Mouse (Mus musculus) frontal cortex, postnatal 10 days (tissue): ENCODE measurements at regions not wholly inside any gene's neighbourhood (a gene's known extent, or its start where the extent isn't known, plus 50 kb on each side); places are given as distances from the start of the nearest gene placed in this dataset.

Experiments used
- DNase-seq, 2 experiments: peaks; one replicate each; pipeline ENCODE4 v3.0.0; 2022; ENCODE audit warnings: low spot score in 2 of 2, mixed read lengths in 1 of 2

DNA sequence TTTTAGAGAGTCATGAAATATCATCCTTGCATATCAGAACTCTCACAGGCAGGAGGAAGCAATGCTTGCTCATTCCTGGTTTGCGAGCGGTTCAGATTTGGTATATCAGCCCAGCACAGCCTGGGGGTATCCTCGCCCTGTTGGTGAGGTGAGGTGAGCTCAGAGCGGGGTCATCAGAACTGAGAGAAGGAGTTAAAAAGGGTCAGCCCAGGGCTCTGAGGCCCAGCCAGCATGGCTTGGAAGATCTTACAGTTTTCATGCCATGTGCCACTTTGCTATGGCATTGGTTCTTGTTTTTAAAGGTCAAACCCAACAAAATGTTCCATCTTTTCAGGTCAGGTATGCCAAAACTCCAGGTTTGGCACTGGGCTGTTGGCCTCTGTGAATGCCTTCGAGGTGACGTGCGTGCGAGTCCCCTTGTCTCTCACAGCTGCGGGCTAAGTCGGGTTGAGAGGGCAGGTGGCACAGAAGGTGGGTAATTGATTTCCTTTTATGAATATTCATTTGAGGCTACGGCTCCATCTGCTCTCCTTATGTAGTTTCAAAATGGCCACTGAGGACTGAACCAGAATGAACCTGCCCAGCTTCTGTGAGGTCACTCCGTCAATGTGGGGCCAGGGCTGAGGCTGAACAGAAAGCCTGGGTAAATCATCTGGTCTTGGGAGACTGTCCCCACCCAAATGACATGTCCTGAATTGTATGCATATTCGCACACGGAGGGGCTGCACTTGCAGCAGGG, 86.3 kb downstream of the Hhipl2 start:
- DNase-seq: no peak

DNA sequence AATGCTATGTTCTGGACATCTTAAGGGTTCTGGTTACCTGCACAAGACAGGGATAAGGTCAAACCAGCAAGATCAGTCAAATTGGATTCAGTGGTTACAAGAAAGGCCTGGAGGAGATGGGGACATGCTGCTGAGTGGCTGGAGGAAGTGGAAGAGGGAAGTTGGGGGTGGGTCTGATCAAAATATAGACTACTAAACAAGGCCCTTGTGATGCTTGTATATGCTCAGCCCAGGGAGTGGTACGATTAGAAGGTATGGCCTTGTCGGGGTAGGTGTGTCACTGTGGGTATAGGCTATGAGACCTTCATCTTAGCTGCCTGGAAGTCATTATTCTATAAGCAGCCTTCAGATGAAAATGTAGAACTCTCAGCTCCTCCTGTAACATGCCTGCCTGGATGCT, 89.9 kb downstream of the Hhipl2 start:
- no peak for DNase-seq

- no peak for DNase-seq
Measured at GRCm38 (mm10) chr1:183510759-183511158, 92.7 kb downstream of the Hhipl2 start.

DNA sequence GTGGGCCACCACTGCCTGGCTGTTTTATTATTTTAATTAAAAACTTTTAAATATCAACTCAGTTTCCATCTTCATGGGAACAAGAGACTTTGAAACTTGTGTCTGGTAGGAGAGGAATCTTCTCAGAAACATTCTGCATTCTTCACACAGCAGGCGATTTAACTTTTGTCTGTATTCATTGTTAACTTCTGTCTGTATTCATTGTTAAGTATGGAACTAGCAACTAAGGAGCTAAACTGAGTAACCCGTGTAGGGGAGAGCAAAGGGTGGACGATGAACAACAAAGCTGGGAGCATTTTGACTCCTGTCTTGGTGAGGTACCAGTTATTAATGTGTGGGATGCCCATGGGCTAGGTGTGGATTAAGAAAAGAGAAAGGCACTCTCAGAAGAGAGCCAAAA, 95.9 kb downstream of the Hhipl2 start:
- no peak for DNase-seq

- no peak for DNase-seq
Measured at GRCm38 (mm10) chr1:183514281-183514983, 96.4 kb downstream of the Hhipl2 start.

GRCm38 (mm10) chr1:183514984-183515287, 96.9 kb downstream of the Hhipl2 start:
- no peak for DNase-seq

- no peak for DNase-seq
Measured at GRCm38 (mm10) chr1:183516167-183516566, 98.2 kb downstream of the Hhipl2 start.

DNA sequence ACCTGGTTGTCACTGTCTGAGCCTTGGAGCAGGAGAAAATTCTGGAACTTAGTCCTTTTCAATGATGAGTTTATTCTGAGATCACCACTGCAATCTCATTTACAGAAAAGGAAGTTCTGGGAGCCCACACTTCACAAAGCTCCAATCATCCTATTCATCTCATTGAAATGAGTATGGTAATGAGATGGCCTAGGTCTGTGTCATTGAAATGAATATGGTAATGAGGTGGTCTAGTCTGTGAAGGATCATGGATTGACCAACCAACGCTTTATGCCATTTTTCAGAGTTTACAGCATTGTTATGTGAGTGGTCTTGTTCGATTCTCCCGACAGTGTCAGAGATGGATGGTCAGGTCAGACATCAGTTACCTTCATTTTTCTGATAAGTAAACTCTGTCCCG, 99.2 kb downstream of the Hhipl2 start:
- DNase-seq: no peak

- no peak for DNase-seq
Measured at GRCm38 (mm10) chr1:183521569-183521968, 103.6 kb downstream of the Hhipl2 start.

DNA sequence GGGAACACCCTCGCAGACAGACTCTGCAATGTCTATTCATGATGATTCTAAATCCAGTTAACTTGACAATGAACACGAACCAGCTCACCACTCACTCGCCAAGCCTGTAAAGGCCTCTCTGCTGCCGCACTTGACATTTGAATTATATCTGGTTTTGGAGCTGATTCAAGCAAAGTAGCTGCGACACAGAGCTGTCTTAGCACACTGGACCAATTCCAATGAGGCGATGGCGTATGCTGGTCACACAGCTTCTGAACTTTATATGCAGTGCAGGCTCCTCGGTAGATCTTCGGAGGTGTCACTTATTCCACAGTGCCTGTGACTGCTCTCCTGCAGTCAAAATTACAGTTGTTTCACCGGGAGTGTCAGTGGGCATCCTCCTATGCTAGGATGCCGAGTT, 115.4 kb downstream of the Hhipl2 start:
- no peak for DNase-seq

- DNase-seq: no peak
Measured at GRCm38 (mm10) chr1:183548752-183549387, 130.9 kb downstream of the Hhipl2 start.

DNA sequence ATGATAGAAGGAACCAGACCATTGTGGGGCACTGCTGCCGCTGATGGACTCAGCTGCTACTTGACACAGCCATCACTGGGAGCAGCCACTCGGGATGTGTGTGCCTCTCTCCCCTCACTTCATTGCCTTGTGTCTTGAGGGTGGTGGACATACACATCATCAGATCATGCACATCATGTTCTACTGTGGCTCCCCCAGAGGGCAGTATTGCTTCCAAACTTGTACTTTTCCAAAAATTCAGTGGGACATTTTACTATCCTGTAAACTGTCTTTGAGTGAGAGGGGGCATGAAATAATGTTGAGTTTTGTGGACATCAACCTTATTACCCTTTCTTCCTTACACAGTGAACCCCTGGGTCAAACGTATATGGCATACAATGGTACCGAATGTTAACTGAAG, 134.6 kb downstream of the Hhipl2 start:
- no peak for DNase-seq

- DNase-seq: no peak
Measured at GRCm38 (mm10) chr1:183553219-183553618, 135.2 kb downstream of the Hhipl2 start.

DNA sequence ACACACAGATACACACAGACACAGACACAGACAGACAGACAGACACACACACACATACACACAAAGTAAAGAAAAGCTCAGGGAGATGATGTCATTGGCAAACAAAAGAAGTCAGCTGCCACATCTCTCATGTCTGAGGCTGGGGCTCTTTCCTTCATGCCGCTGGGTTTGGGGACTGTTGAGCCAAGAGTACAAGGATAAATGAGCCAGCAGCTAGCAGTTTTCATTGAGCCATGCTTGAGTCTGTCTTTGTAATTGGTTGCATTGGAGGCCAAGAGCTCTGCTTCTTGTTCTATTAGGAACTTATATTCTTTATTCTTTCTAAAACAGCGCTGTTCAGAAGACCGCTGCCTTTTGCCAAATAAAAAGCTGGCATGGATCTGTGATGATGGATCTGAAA, 144.8 kb downstream of the Hhipl2 start:
- DNase-seq: no peak

GRCm38 (mm10) chr1:183573621-183574585, 155.9 kb downstream of the Hhipl2 start:
- no peak for DNase-seq

- DNase-seq: no peak
Measured at GRCm38 (mm10) chr1:183584861-183585260, 166.8 kb downstream of the Hhipl2 start.

DNA sequence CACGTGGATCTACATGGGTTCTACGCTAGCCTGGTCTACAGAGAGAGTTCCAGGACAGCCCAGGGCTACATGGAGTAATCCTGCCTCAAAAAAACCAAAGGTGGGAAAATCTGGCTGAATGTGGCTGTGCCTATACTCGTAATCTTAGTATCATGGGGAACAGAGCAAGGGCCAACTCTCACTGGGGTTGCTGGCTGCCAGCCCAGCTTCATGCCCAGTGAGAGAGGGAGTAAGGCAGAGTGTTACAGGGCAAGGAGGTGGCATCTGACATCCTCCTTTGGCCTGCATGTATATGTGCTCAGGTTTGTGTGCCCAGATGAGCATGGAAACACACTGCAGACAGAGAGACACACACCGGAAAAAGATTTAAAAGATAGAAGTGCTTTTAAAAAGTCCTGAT, 168.4 kb downstream of the Hhipl2 start:
- DNase-seq: no peak

DNA sequence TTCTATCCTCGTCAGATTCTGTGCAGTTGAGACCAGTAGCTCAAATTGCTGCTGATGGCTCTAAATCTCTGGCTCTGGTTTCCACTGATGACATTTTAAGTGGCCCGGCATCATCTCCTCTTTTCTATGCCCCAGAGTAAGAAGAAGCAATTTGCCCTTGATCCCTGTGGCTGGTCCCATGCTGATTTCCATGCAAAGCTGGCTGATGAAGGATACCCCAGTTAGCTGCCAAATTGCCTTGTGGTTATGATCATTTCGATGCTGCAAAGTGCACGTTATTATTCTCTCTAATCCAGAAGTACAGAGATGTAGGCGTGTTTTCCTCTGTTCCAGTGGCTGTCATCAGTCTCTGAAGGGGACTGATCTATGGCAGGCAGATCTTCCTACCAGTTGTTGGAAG, 177.3 kb downstream of the Hhipl2 start:
- no peak for DNase-seq

- DNase-seq: no peak
Measured at GRCm38 (mm10) chr1:183600466-183600865, 182.5 kb downstream of the Hhipl2 start.

DNA sequence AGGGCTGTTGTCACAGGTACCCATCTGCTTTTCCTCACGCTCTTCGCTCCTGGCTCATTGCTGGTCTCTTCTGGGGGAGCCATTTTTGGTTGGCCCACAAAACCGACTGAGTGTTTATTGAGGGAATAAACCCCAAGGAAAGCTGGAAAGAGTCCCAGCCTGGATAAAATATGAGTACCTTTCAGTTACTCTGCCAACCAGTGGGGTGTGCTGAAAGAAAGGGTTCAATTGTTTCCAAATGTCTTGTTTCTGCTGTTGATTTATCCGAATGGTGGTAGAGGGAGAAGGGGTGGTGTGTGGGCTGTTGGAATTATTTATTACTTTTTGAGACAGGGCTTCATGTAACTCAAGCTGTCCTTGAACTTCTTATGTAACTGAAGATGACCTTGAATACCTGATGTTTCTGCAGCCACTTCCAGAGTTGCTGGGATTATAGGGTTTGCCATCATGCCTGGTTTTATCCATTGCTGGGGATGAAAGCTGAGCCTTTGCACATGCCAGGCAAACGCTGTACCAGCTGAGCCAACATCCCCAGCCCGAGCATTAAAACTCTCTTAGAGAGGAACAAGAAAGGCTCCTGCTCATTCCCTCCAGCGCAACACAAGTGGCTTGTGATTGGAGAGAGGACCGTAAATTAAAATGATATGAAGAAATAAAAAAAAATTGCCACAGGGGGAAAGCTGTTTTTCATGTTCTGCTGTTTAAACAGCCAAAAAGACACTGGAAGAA, 194.1 kb downstream of the Hhipl2 start:
- DNase-seq: no peak

GRCm38 (mm10) chr1:183619451-183620059, 201.5 kb downstream of the Hhipl2 start:
- no peak for DNase-seq
